Mouse (Mus musculus) Patski (cell line): Measurements from ENCODE around the gene Lrrc56. TPM values are rescaled to one million over a fixed set of nuclear protein-coding genes. Genes with fewer than 3 reads are reported as not detected.

Experiments used
- ATAC-seq: fragments of 100-300 bp; one replicate; pipeline ENCODE4 v1.8.0; 2021
- CTCF ChIA-PET: fragments of 350-600 bp; sonication (Branson Sonifier 250); formaldehyde crosslinking; loops from one replicate; lab custom pipeline; 2022; ENCODE audit warnings: inconsistent platforms; lab: Charles Lee
- POLR2A ChIA-PET: fragments of 350-600 bp; sonication (Branson Sonifier 250); formaldehyde crosslinking; loops from one replicate; lab custom pipeline; 2022; ENCODE audit warnings: antibody characterized with exemption, inconsistent platforms; lab: Charles Lee
- DNase-seq: peaks from one replicate; pipeline ENCODE4 v3.0.0-alpha.2; 2011; ENCODE audit warnings: low read depth, low spot score
- H3K27me3 ChIP-seq: fragments of 371-371 bp; one replicate; pipeline ENCODE4 v1.5.1; 2021
- CTCF ChIP-seq: fragments of 100-300 bp; IDR thresholded peaks from one replicate; pipeline ENCODE4 v1.5.1; 2021
- in situ Hi-C: fragments of 300-500 bp; cut with MboI; formaldehyde crosslinking; loops from 3 replicates; pipeline ENCODE4 v1.11.1; 2018; ENCODE audit warnings: low pct_unique_long_range_greater_than_20kb, mixed read lengths
- polyA plus RNA-seq: library from polyadenylated mRNA; unstranded; gene quantifications from one replicate; pipeline ENCODE4 v1.2.3, GENCODE M21; 2021

Gene Lrrc56
- polyA plus RNA-seq, 1 experiment from 2014 or later, result 13.7 TPM

DNA sequence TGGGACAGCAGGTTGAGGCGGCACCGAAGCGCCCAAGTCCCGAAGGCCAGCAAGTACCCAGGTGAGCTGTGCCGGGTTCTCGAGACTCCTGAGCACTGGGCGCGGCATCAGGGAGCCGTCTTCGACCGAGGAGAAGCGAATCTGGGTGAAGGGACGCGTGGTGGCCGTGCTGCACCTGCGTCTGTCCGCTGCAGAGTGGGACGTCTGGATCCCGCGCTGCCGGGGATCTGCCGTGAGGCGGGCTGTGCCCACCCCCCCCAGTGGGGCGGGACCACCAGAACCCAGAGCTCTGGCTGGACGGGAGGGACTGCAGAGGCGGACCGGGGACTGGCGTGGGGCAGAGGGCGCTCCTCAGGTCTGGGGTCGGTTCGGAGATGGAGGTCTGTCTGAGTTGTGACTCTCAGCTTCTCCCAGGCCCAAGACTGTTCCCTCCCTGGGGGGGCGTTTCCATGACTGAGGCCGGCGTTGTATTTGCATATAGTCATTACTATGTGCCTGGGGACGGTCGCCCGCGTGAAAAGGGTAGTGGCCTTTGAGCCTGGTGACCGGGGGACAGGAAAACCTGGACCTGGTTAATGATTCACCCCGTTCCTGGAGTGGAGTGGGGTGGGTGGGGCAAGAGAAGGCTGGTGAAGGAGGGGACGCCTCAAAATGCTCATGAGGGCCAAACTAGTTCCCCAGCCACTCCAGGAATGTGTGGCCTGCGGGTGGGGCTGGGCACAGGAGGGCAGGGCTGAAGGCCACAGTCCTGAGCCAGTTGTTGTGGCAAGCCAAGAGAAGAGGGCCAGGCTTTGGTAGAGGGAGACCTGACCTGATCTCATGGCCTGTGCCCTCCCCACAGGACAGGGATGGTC, 22.1 kb downstream of the Lrrc56 start:
- ChIA-PET POLR2A (interaction anchor here (1.0 to 2.2 kb wide), 3 partner anchors 21 to 252 kb away, joined by 3 to 14 read pairs (median 3); partner anchors contain the start of genes Hras and Lrrc56), CTCF (interaction anchor here (2.4 kb wide), 1 partner anchor 16 kb away, joined by 8 read pairs; no protein-coding TSS in a partner anchor)
- DNase-seq, result no peak
- TF ChIP-seq CTCF, result no peak
- no peaks in the 10 kb centered on the region for H3K27me3 ChIP-seq
- peak; percentile 71 for ATAC-seq
- in situ Hi-C loops, result no loop called here

GRCm38 (mm10) chr7:141216894-141217293, 22.9 kb downstream of the Lrrc56 start:
- ChIA-PET CTCF (interaction anchor here (2.4 to 3.0 kb wide), 2 partner anchors 12 to 17 kb away, joined by 8 to 9 read pairs; partner anchors contain the start of gene Phrf1), POLR2A (interaction anchor here (0.9 to 2.2 kb wide), 4 partner anchors 22 to 251 kb away, joined by 3 to 14 read pairs (median 4); partner anchors contain the start of genes Hras and Lrrc56)
- DNase-seq, result no peak
- TF ChIP-seq CTCF, result no peak
- in situ Hi-C loops, result no loop called here
- no peaks in the 10 kb centered on the region for H3K27me3 ChIP-seq
- ATAC-seq, result no peak

GRCm38 (mm10) chr7:141217343-141218013, 23.5 kb downstream of the Lrrc56 start:
- no peak for DNase-seq
- no peak for TF ChIP-seq CTCF
- no peaks in the 10 kb centered on the region for H3K27me3 ChIP-seq
- in situ Hi-C loops, result no loop called here
- no peak for ATAC-seq
- POLR2A ChIA-PET, result interaction anchor here (0.9 to 1.2 kb wide), 3 partner anchors 24 to 251 kb away, joined by 3 to 5 read pairs (median 3); partner anchors contain the start of genes Hras and Lrrc56
- CTCF ChIA-PET, result interaction anchor here (2.4 to 3.0 kb wide), 2 partner anchors 11 to 18 kb away, joined by 8 to 9 read pairs; partner anchors contain the start of gene Phrf1

DNA sequence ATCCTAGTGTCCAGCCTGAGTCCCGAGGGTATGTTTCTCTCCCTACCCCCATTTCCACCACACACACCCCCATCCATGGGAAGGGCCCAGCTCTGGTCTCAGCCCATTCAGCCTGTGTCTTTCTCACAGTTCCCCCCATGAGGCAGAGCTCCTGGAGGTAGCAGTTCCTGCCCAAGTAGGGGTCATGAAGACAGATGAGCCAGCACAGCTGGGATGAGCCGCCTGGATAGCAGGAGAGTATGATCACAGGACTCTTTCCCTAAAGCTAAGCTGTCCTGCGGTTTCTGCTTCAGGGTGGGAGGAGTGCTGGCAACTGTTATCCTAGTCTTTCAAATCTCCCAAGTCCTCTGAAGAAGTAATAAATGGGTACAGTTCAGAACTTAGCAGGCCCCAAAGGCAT, 24.2 kb downstream of the Lrrc56 start:
- ChIA-PET POLR2A (no interaction called here), CTCF (interaction anchor here (3.0 kb wide), 1 partner anchor 11 kb away, joined by 9 read pairs; the partner anchor contains the start of gene Phrf1)
- no peaks in the 10 kb centered on the region for H3K27me3 ChIP-seq
- DNase-seq (no peak), ATAC-seq (no peak)
- in situ Hi-C loops, result no loop called here
- no peak for TF ChIP-seq CTCF

GRCm38 (mm10) chr7:141218557-141219133, 24.7 kb downstream of the Lrrc56 start:
- H3K27me3 ChIP-seq, result no peaks in the 10 kb centered on the region
- no peak for TF ChIP-seq CTCF
- ATAC-seq (no peak), DNase-seq (no peak)
- in situ Hi-C loops, result no loop called here
- POLR2A ChIA-PET, result no interaction called here
- CTCF ChIA-PET, result interaction anchor here (3.0 kb wide), 1 partner anchor 10 kb away, joined by 9 read pairs; the partner anchor contains the start of gene Phrf1

DNA sequence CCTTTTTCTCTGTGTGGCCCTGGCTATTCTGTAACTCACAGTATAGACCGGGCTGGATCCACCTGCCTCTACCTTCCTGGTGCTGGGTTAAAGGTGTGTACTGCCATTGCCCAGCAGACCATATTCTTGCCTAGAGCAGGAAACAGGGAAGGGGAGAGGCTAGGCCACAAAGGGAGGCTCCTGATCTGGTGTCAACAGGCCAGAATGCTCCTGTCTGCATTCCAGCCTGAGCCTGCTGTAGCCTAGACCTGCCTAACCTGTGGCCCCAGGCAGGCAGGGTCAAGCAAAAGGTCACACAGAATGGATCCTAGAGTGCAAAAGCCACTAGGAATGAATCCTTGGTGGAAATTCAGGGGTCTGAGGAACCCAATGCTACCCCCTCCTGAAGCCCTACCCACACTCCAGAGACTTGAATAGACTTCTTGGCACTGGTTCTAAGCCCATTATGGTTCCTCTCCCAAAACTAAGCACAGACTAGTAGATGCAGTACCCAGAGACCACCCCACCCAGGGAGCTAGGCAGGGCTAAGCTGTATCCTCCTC, 25.7 kb downstream of the Lrrc56 start:
- POLR2A ChIA-PET, result no interaction called here
- no peak for ATAC-seq
- CTCF ChIA-PET, result interaction anchor here (1.0 to 3.0 kb wide), 2 partner anchors 9 to 14 kb away, joined by 4 to 9 read pairs; partner anchors contain the start of gene Phrf1
- no peak for TF ChIP-seq CTCF
- no peaks in the 10 kb centered on the region for H3K27me3 ChIP-seq
- in situ Hi-C loops, result no loop called here
- DNase-seq, result no peak

GRCm38 (mm10) chr7:141220377-141220776, 26.4 kb downstream of the Lrrc56 start:
- ChIA-PET CTCF (interaction anchor here (1.0 kb wide), 1 partner anchor 13 kb away, joined by 4 read pairs; no protein-coding TSS in a partner anchor), POLR2A (interaction anchor here (1.0 kb wide), 1 partner anchor 11 kb away, joined by 3 read pairs; no protein-coding TSS in a partner anchor)
- H3K27me3 ChIP-seq, result no peaks in the 10 kb centered on the region
- no peak for TF ChIP-seq CTCF
- ATAC-seq, result no peak
- in situ Hi-C loops, result no loop called here
- no peak for DNase-seq

- DNase-seq, result peak; percentile 86
- in situ Hi-C loops, result no loop called here
- ChIA-PET CTCF (no interaction called here), POLR2A (interaction anchor here (1.0 kb wide), 1 partner anchor 10 kb away, joined by 3 read pairs; no protein-coding TSS in a partner anchor)
- ATAC-seq, result peak; percentile 96
- no peak for TF ChIP-seq CTCF
- no peaks in the 10 kb centered on the region for H3K27me3 ChIP-seq
Measured at GRCm38 (mm10) chr7:141221249-141222125, 27.5 kb downstream of the Lrrc56 start.

- DNase-seq (no peak), ATAC-seq (no peak)
- no peaks in the 10 kb centered on the region for H3K27me3 ChIP-seq
- no peak for TF ChIP-seq CTCF
- CTCF ChIA-PET, result no interaction called here
- POLR2A ChIA-PET, result no interaction called here
- in situ Hi-C loops, result no loop called here
Measured at GRCm38 (mm10) chr7:141222126-141222467, 28.1 kb downstream of the Lrrc56 start.
